Comparison of ENCODE assay signal across 13 mouse cellular contexts in genomic region chr4:99953904-99954303, GRCm38 (mm10).
"Had no signal": no experiment of that assay in that cellular context is flagged by ENCODE, and none has a peak within 500 bp of the region (broad histone marks: within the 10 kb centered on the region; RNA-seq: fewer than 3 reads in every experiment).

No protein-coding gene starts in this region.

- DNase-seq: kidney, postnatal 14 days; layer of hippocampus, adult 9-11 months; liver; lung, adult 2 months; lung, postnatal 10 days; spleen, adult 18-20 months; thymus, adult 18-20 months; thymus, postnatal 14 days had no signal

- H3K27ac ChIP-seq: limb, embryonic 12.5 days; liver, embryonic 14.5 days; macrophage; midbrain, embryonic 13.5 days; neural tube, embryonic 15.5 days had no signal

- H3K4me3 ChIP-seq: limb, embryonic 12.5 days; midbrain, embryonic 13.5 days; neural tube, embryonic 15.5 days had no signal
